ENCODE assay signal across 8 mouse cellular contexts in genomic region chr7:113241901-113242661, GRCm38 (mm10). TPM values are rescaled to one million over a fixed set of nuclear protein-coding genes. Genes with fewer than 3 reads are reported as not detected.
DNase-seq lines count a peak whose midpoint lies in the region; ATAC-seq and TF ChIP-seq lines count a peak whose summit lies in the region.

No protein-coding gene starts in this region.

- no peaks in the 10 kb centered on the region for H3K27me3 ChIP-seq in midbrain, postnatal 0 days (ENCODE audit: insufficient read depth, low read length)
- no peaks in the 10 kb centered on the region for H3K27me3 ChIP-seq in midbrain, embryonic 10.5 days (ENCODE audit: low read depth, poor library complexity, severe bottlenecking)

- no peaks in the 10 kb centered on the region for H3K36me3 ChIP-seq in midbrain, postnatal 0 days (ENCODE audit: insufficient read depth, low read length)
- H3K36me3 ChIP-seq in midbrain, embryonic 10.5 days, result no peaks in the 10 kb centered on the region

- DNase-seq in midbrain, postnatal 0 days (ENCODE audit: low spot score), result peak; percentile 52
- no peak for DNase-seq in midbrain, embryonic 10.5 days (ENCODE audit: low spot score)
- peak; percentile 49 to 68 for DNase-seq in adrenal gland, postnatal 36 days
- DNase-seq in kidney, postnatal 10 days, result peak; percentile 41
- no peak for DNase-seq in frontal cortex, postnatal 36 days (ENCODE audit: low spot score in 2 of 2)
- DNase-seq in frontal cortex, postnatal 14 days (ENCODE audit: low spot score in 2 of 2), result no peak

- no peak overlapping the region for H3K4me2 ChIP-seq in midbrain, postnatal 0 days (ENCODE audit: low read depth, low read length, poor library complexity, severe bottlenecking)

- WGBS in midbrain, postnatal 0 days, result 75% methylated on average over 12 of the region's 12 CpGs
- WGBS in midbrain, embryonic 10.5 days, result 88% methylated on average over 12 of the region's 12 CpGs

- peaks cover 3% of the 10 kb centered on the region for H3K4me1 ChIP-seq in midbrain, postnatal 0 days (ENCODE audit: insufficient read depth, low read length)
- no peaks in the 10 kb centered on the region for H3K4me1 ChIP-seq in midbrain, embryonic 10.5 days

- H3K9ac ChIP-seq in midbrain, postnatal 0 days (replicated peaks; ENCODE audit: low read length, poor library complexity, severe bottlenecking), result no peak overlapping the region

- H3K9me3 ChIP-seq in midbrain, postnatal 0 days (ENCODE audit: low read length), result no peaks in the 10 kb centered on the region
- no peaks in the 10 kb centered on the region for H3K9me3 ChIP-seq in midbrain, embryonic 10.5 days (replicated peaks)

- TF ChIP-seq CTCF in midbrain, postnatal 0 days (IDR thresholded peaks at IDR 0.05), result no peak

- no peak overlapping the region for H3K4me3 ChIP-seq in midbrain, postnatal 0 days (ENCODE audit: low read depth, low read length)
- no peak overlapping the region for H3K4me3 ChIP-seq in midbrain, embryonic 10.5 days

- H3K27ac ChIP-seq in midbrain, postnatal 0 days (ENCODE audit: low read depth, low read length), result no peak overlapping the region
- no peak overlapping the region for H3K27ac ChIP-seq in midbrain, embryonic 10.5 days (replicated peaks)

- ATAC-seq in midbrain, postnatal 0 days (ENCODE audit: low FRiP score), result no peak
- peak; percentile 93 for ATAC-seq in granulocyte monocyte progenitor cell, adult 5-6 weeks (replicated peaks; ENCODE audit: poor library complexity, severe bottlenecking)
- ATAC-seq in erythroblast, adult 5-6 weeks (replicated peaks; ENCODE audit: low FRiP score, poor library complexity, severe bottlenecking), result no peak

RNA-seq across cellular contexts. Expression of gene Arntl, which starts 34.8 kb away (rescaled TPM):
- 27.3 and 29.7 TPM in 2 replicates for total RNA-seq in midbrain, postnatal 0 days (2014; rRNA removed)
- 21.1 and 23.0 TPM in 2 replicates for polyA plus RNA-seq in midbrain, postnatal 0 days (2015; fragmentation: Nextera tagmentation; extraction: Ambion mirVana)
- polyA plus RNA-seq in midbrain, embryonic 10.5 days (2016; fragmentation: Nextera tagmentation; extraction: Ambion mirVana), result 6.6 and 7.0 TPM in 2 replicates
- total RNA-seq in adrenal gland, postnatal 36 days (2021), result 10 to 100 TPM in 1 of 2 experiments, 1 to 10 TPM in 1; 8.9 to 32.5 TPM
- 6.0 and 6.9 TPM in 2 replicates for total RNA-seq in granulocyte monocyte progenitor cell, adult 5-6 weeks (2014; fragmentation: Nextera tagmentation)
- total RNA-seq in granulocyte monocyte progenitor cell, adult 5-6 weeks (2017), result 11.8 TPM in 2 replicates
- total RNA-seq in erythroblast, adult 5-6 weeks (2015; ENCODE audit: low replicate concordance), result 0.38 and 5.0 TPM in 2 replicates
- 1.5 and 2.5 TPM in 2 replicates for total RNA-seq in erythroblast, adult 5-6 weeks (2017; ENCODE audit: low replicate concordance)

Comparison
In these comparisons a context has a peak if more than half of its experiments do, and no peak if none do; other contexts are left out.
1. DNase-seq: peak in midbrain, postnatal 0 days (single experiment), adrenal gland, postnatal 36 days (2 of 2) and kidney, postnatal 10 days (single experiment); none in midbrain, embryonic 10.5 days (single experiment), frontal cortex, postnatal 36 days (0 of 2) and frontal cortex, postnatal 14 days (0 of 2).